ENCODE assay signal across 8 mouse cellular contexts in genomic region chr6:51467649-51468048, GRCm38 (mm10). TPM values are rescaled to one million over a fixed set of nuclear protein-coding genes. Genes with fewer than 3 reads are reported as not detected.
A peak's percentile ranks its signal among the peaks of the same experiment; 100 is the strongest.
DNase-seq lines count a peak whose midpoint lies in the region; TF ChIP-seq lines count a peak whose summit lies in the region.

No protein-coding gene starts in this region.

- TF ChIP-seq POLR2A in kidney, adult 2 months (IDR thresholded peaks at IDR 0.05; ENCODE audit: low read depth, low read length) = no peak
- TF ChIP-seq POLR2A in myocyte (IDR thresholded peaks at IDR 0.05; ENCODE audit: insufficient read length, low read depth) = no peak

- H3K4me3 ChIP-seq in kidney, adult 2 months (ENCODE audit: insufficient read depth, low read depth, low read length) = peak overlapping the region; percentile 44; the same call in 1 of the 2 replicates
- peak overlapping the region; percentile 80 for H3K4me3 ChIP-seq in myocyte

- under 1% methylated on average over 2 of the region's 2 CpGs for WGBS in kidney, adult 2 months

- H3K27me3 ChIP-seq in kidney, adult 2 months (replicated peaks; ENCODE audit: control insufficient read depth, insufficient read depth, low read length) = no peaks in the 10 kb centered on the region
- H3K27me3 ChIP-seq in myocyte (ENCODE audit: control insufficient read depth, insufficient read depth, insufficient read length) = no peaks in the 10 kb centered on the region

- no peak for TF ChIP-seq CTCF in kidney, adult 2 months (conservative IDR thresholded peaks at IDR 0.05; ENCODE audit: insufficient read depth, insufficient read length, low read depth, low read length)

- H3K4me2 ChIP-seq in myocyte (ENCODE audit: low read depth) = peak overlapping the region; percentile 88

- no peak overlapping the region for H3K27ac ChIP-seq in kidney, adult 2 months (ENCODE audit: insufficient read depth, low read depth, low read length)

- peak; percentile 29 for DNase-seq in kidney, adult 2 months
- DNase-seq in kidney, postnatal 25 days = no peak
- DNase-seq in ZHBTc4 (ENCODE audit: low read depth, low spot score) = peak; percentile 59
- peak; percentile 57 for DNase-seq in induced T-regulatory cell, adult 2 months (ENCODE audit: low read depth)
- no peak for DNase-seq in frontal cortex, postnatal 36 days (ENCODE audit: low spot score in 2 of 2)
- no peak for DNase-seq in urinary bladder, postnatal 14 days (ENCODE audit: low spot score)
- no peak for DNase-seq in left cerebral cortex, adult 18-20 months (ENCODE audit: low spot score in 2 of 2)

- H3K4me1 ChIP-seq in kidney, adult 2 months (ENCODE audit: control insufficient read depth, insufficient read depth, low read length) = peaks cover 2% of the 10 kb centered on the region; the same call in 1 of the 2 replicates

- H3K79me2 ChIP-seq in myocyte (ENCODE audit: control insufficient read depth, insufficient read depth) = peaks cover 82% of the 10 kb centered on the region

- peaks cover 23% of the 10 kb centered on the region for H3K36me3 ChIP-seq in kidney, adult 2 months (ENCODE audit: control insufficient read depth, insufficient read depth, low read length)
- H3K36me3 ChIP-seq in myocyte (ENCODE audit: control insufficient read depth, insufficient read depth) = peaks cover 50% of the 10 kb centered on the region

- no peak overlapping the region for H3ac ChIP-seq in myocyte (ENCODE audit: control insufficient read depth, insufficient read length)

TF ChIP-seq in myocyte, 11 proteins besides CTCF, POLR2A, EP300 and RAD21:
- TF ChIP-seq E2F4 (IDR thresholded peaks at IDR 0.05; ENCODE audit: insufficient read depth) = no peak
- TF ChIP-seq MYOD1 (IDR thresholded peaks at IDR 0.05; ENCODE audit: control insufficient read depth in 1 of 3, insufficient read length in 2 of 3, low read depth in 2 of 3) = no peak
- no peak for TF ChIP-seq TCF12 (IDR thresholded peaks at IDR 0.05; ENCODE audit: insufficient read depth, poor library complexity, severe bottlenecking)
- TF ChIP-seq REST (IDR thresholded peaks at IDR 0.05; ENCODE audit: insufficient read depth, insufficient read length) = no peak
- TF ChIP-seq SRF (IDR thresholded peaks at IDR 0.05; ENCODE audit: control insufficient read depth, insufficient read length, low read depth) = no peak
- TF ChIP-seq POLR2AphosphoS2 (IDR thresholded peaks at IDR 0.05; ENCODE audit: insufficient read length, low read depth) = no peak
TF ChIP-seq in myocyte: peak in this region for 0.

RNA-seq across cellular contexts. Expression of gene Hnrnpa2b1, which starts 2.0 kb away (rescaled TPM):
- polyA plus RNA-seq in kidney, adult 2 months (2012; rRNA removed) = 63.0 and 105 TPM in 2 replicates
- polyA plus RNA-seq in myocyte (2012; fragmentation: generic; extraction: Trizol) = 275 TPM
- total RNA-seq in left cerebral cortex, adult 18-20 months (2021) = 100 to 1,000 TPM; 436 to 466 TPM

RNA-seq across cellular contexts. Expression of gene Cbx3, which starts 2.5 kb away (rescaled TPM):
- 5.7 and 11.0 TPM in 2 replicates for polyA plus RNA-seq in kidney, adult 2 months (2012; rRNA removed)
- 35.6 TPM for polyA plus RNA-seq in myocyte (2012; fragmentation: generic; extraction: Trizol)
- total RNA-seq in left cerebral cortex, adult 18-20 months (2021) = 100 to 1,000 TPM; 130 to 132 TPM

RNA-seq across cellular contexts. Expression of gene Nfe2l3, which starts 35.2 kb away (rescaled TPM):
- 0.75 and 1.3 TPM in 2 replicates for polyA plus RNA-seq in kidney, adult 2 months (2012; rRNA removed)
- 0.06 TPM for polyA plus RNA-seq in myocyte (2012; fragmentation: generic; extraction: Trizol)
- total RNA-seq in left cerebral cortex, adult 18-20 months (2021) = 1 to 10 TPM; 1.8 to 1.9 TPM

RNA-seq across cellular contexts. Expression of gene Snx10, which starts 56.1 kb away (rescaled TPM):
- polyA plus RNA-seq in kidney, adult 2 months (2012; rRNA removed) = 2.5 and 4.1 TPM in 2 replicates
- 3.3 TPM for polyA plus RNA-seq in myocyte (2012; fragmentation: generic; extraction: Trizol)
- total RNA-seq in left cerebral cortex, adult 18-20 months (2021) = 100 to 1,000 TPM; 104 to 111 TPM

Comparison
In these comparisons a context has a peak if more than half of its experiments do, and no peak if none do; other contexts are left out.
1. DNase-seq: peak in kidney, adult 2 months (single experiment), ZHBTc4 (single experiment) and induced T-regulatory cell, adult 2 months (single experiment); none in kidney, postnatal 25 days (0 of 2), frontal cortex, postnatal 36 days (0 of 2), urinary bladder, postnatal 14 days (single experiment) and left cerebral cortex, adult 18-20 months (0 of 2).